Mouse (Mus musculus) left cerebral cortex, postnatal 14 days (tissue): ENCODE measurements around the gene Txnrd3. TPM values are rescaled to one million over a fixed set of nuclear protein-coding genes. Genes with fewer than 3 reads are reported as not detected.

ENCODE experiments used
- DNase-seq, 2 experiments: peaks; one replicate each; pipeline ENCODE4 v3.0.0; 2021 to 2022; ENCODE audit warnings: low spot score in 2 of 2, mixed read lengths in 1 of 2
- intact Hi-C: fragments of 180-260 bp; cut with DNase I; formaldehyde crosslinking; loops from one replicate; pipeline ENCODE4 v1.15.1; 2025
- long read RNA-seq, 2 experiments: library from polyadenylated mRNA; stranded (forward); transcript quantifications; one replicate each; pipeline ENCODE4 v2.0.0; 2021
- total RNA-seq, 2 experiments: library from RNA; stranded (reverse); gene quantifications; 2 replicates each; pipeline ENCODE4 v1.2.3; 2021

Txnrd3 gene
- total RNA-seq: 1 to 10 TPM; 4.8 to 5.2 TPM
- long read RNA-seq, experiment 1, transcript Txnrd3-201 (16 exons, 2,836 nt): major isoform, 6 of 8 reads
- long read RNA-seq, experiment 1, partial matches to known transcripts: 1 of 8 reads
- long read RNA-seq, experiment 1, other reads (novel, unspliced or antisense): 1 of 8 reads
- long read RNA-seq, experiment 2, transcript Txnrd3-201 (16 exons, 2,836 nt): major isoform, 5 of 11 reads
- long read RNA-seq, experiment 2, partial matches to known transcripts: 1 of 11 reads
- long read RNA-seq, experiment 2, other reads (novel, unspliced or antisense): 5 of 11 reads

DNA sequence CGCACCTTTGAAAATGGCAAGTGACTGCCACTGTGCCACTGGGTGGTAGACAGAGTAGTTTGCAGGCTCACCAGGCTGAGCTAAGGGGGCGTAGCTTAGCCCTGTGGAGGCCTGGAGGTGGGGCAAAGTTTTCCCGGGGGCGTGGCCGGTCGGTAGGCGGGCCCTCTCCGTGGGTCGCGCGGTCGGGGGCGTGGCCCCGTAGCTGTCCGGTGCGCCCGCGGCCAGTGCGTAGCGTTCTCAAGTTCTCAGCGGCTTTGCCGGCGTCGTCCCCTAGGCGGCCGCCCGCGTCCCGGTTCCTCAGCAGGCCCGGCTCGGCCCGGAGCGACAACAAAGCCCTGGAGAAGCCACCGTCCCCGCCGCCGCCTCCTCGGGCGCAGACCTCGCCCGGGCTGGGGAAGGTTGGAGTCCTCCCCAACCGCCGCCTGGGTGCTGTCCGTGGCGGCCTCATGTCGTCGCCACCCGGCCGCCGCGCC lies at the start of gene Txnrd3:
Txnrd3 (plus strand) TSS at position 191 of the 473 bp plus-strand sequence.
- intact Hi-C loops: no loop called here
- DNase-seq: peak; percentile 76 to 83

DNA sequence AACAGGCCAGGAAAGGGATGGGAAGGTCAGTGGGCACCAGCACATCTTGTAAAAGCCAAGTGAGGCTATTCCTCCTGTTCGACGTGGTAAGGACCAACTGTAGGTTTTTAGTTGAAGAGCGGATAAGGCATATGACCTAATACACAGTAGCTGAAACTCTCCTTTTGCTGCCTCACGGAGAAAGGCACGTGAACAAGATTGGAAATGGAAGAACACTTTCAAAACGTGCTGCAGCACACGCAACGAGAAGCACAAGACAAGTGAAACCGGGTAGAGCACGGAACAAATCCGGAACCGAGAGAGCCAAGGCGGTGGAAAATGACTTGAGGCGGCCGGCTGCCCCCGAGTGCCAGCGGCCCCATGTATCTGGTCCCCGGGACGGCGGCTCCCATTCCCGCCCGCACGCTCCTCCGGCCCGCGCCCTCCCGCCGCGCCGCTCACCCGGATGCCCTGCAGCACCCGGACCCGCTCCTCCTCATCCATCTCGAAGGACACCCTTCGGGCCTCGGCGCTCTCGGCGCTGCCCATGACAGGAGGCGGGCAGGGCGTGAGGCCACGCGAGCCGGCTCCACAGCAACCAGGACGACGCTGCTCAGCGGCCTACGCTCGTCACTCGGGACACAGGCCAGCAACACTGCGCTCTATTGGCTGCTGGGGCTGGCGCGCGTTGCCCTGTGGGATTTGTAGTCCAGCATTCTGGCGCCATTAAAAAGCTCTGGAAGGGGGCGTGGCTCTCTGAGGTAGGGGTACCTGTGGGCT lies 48.6 kb upstream of the Txnrd3 start, which contains the start of gene Chchd6:
Chchd6 (minus strand) TSS at position 635 of the 759 bp plus-strand sequence.
- DNase-seq: peak; percentile 97
- intact Hi-C loops: no loop called here

DNA sequence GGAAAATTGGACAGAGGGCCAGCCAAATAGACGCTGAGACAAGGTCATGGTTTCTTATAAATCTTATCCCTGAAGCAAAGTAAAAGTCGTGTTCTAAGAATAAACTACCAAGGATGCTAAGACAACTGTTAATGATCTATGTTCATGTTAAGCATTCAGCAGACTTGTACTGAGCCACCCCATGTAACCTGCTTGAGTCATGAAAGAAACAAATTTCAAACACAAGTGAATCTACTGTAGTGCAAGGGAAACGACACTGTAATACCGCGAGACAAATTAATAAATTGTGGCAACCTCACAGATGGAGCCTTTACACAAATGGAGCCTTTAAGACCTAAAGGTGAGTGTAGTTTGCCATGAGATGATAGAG lies 48.0 kb upstream of the Txnrd3 start:
- intact Hi-C loops: no loop called here
- no peak for DNase-seq

DNA sequence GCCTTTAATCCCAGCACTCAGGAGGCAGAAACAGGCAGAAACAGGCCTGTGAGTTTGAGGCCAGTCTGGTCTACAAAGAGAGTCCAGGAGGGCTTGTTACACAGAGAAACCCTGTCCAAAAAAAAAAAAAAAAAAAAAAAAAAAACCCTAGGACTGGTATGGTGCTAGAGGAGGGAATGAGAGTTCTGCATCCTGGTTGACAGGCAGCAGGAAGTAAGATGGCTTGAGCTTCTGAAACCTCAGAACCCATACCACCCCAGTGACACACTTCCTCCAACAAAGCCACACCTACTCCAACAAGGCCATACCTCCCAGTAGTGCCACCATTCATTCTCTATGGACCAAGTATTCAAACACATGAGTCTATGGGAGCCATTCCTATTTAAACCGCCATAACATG lies 47.3 kb upstream of the Txnrd3 start:
- no peak for DNase-seq
- intact Hi-C loops: no loop called here

DNA sequence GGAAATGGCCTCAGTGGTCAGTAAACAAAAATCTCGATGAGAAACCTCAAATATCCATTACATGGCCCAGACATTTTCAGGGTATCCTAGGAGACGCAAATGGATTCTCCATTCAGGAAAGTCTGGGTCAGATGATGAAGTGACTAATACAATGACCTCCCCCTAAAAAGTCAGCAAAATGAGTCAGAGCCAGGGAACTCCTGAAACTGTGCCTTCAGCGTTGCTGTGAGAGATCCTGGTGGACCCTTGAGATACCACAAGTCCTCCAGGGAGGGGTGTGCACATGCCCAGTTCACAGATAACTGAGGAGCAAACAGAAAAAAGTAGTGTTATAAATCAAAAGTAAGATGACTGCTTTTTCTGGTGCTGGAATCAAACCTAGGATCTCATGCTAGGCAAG lies 37.7 kb upstream of the Txnrd3 start:
- intact Hi-C loops: no loop called here

DNA sequence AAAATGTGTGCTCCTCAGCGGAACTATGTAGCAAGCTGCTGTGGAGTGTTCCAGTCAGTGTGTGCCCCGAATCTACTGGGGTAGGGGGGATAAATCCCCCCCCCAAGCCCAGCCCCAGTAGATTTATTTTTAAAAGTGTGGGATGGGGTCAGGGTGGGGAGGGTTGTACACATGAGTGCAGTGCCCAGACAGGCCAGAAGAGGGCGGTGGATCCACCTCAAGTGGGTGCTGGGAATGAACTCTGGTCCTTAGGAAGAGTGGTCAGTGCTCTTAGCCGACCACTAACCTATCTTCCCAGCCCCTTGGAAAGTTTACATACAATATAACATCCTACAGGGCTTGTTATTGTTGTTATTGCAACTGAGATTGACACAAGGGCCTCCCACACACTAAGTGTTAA lies 35.8 kb upstream of the Txnrd3 start:
- no peak for DNase-seq
- intact Hi-C loops: no loop called here

More for the DNA sequence above, 37.7 kb upstream of the Txnrd3 start:
- DNase-seq: no peak

DNA sequence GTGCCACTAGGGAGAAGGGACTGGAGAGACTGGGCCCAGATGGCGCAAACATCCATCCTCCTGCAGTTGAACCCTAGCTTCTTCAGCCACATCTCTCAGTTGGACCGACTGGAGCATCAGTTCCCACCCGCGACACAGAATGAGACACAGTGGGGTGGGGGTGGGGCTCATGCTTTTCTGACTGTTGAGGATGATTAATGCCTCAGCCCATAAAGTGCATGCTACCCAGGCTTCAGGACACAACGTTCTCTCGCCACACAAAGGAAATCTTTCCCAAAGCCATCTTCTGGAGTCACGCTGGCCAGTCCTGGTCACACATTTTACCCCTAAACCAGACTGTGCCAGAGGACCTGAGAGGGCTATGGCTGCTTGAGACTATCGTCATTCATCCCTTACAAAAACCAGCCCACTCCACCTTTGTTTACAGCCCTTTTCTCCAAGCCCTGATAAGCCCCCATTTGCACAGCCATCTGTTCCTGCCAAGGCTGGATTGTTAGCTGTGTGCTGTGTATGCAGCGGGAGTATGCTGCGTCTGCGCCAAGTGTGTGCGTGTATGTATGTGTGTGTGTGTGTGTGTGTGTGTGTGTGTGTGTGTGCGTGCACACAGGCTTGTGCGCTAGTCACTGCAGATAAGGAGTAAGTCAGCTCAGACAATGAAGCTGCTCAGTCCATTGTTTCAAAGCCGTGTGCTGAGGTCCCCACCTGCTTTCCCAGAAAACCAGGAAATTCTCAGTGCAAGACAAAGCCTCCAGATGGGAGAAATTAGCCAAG lies 30.3 kb upstream of the Txnrd3 start:
- peak; percentile 72 to 83 for DNase-seq

DNA sequence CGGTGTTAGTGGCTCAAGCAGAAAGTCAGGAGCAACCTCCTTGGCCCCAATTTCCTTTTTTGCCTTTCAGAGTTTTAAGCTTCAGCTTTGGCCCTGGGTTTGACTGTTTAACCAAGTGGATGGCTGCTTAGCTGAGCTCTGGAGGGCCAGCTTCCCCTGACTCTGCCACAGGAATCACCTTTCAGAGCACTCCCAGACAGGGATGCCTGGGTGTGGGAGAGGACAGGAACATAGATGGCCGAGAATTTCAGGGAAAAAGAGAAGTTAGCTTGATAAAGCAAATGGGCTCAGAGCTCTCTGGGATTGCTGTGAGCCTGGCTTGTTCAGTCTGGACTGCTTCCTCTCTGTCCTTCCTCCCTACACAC lies 29.7 kb upstream of the Txnrd3 start:
- intact Hi-C loops: no loop called here
- DNase-seq: no peak

More for the DNA sequence above, 30.3 kb upstream of the Txnrd3 start:
- intact Hi-C loops: no loop called here

DNA sequence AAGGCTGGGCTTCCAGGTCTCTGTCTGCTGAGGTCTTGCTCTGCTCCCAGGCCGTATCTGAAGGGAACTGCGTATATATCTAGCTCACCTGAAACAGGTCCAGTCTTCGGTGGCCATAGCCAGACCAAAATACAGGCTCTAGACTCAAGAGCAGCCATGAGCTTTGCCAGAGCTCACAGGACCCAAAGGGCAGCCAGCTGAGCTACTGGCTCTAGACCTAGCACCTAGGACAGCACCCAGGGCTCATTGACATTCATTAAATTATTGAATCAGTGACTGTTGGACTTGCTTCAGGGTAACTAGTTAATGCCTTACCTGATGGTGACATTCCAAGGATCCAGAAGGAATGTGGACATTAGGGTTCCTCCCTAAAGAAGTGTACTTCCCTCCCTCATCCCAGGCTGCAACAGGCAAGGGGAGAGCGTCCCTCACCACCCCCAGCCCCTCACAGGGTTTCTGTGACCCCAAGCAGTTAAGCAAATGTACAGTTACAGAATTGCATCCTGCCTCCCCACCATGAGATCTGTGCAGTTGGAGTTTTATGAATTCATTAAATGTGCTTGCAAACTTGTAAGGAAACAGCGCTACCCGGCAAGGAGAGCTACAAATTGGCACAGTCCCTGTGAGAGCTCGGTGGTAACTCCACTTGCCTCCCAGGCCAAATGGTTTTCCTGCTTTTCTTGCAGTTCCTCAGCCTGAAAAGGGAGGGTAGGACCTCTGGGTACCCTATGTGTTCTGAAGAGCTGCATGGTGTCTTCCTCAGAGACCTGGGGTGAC lies 29.0 kb upstream of the Txnrd3 start:
- DNase-seq: no peak
- intact Hi-C loops: no loop called here

DNA sequence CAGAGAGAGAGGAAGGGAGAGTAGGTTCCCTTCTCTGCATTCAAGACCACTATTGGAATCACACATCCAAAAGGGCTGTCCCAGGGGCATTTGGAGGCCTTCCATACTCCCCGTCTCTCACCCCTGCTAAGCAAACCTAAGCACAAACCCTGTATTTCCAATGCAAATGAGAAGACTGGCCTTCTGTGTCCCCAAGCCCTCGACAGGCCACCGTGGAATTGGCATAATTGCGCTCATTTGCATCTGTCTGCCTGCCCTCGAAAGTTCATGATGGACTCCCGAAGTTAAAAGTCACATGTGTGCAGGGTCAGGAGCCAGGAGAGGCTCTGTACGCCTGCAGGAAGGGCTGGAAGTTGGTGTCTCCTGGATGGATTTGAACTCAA lies 28.4 kb upstream of the Txnrd3 start:
- no peak for DNase-seq
- intact Hi-C loops: no loop called here

DNA sequence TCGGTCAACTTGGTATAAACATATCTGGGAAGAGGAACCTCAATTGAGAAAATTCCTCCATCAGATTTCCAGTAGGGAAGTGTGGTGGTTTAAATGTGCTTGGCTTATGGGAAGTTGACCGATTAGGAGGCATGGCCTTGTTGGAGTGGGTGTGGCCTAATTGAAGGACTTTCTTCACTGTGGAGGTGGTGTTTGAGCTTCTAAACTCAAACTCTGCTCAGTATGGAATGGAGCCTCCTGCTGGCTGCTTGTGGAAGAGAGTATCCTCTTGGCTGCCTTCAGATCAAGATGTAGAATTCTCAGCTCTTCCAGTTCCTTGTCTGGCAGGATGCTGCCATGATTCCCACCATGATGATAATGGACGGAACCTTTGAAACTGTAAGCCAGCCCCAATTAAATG lies 21.1 kb upstream of the Txnrd3 start:
- DNase-seq: no peak
- intact Hi-C loops: no loop called here

DNA sequence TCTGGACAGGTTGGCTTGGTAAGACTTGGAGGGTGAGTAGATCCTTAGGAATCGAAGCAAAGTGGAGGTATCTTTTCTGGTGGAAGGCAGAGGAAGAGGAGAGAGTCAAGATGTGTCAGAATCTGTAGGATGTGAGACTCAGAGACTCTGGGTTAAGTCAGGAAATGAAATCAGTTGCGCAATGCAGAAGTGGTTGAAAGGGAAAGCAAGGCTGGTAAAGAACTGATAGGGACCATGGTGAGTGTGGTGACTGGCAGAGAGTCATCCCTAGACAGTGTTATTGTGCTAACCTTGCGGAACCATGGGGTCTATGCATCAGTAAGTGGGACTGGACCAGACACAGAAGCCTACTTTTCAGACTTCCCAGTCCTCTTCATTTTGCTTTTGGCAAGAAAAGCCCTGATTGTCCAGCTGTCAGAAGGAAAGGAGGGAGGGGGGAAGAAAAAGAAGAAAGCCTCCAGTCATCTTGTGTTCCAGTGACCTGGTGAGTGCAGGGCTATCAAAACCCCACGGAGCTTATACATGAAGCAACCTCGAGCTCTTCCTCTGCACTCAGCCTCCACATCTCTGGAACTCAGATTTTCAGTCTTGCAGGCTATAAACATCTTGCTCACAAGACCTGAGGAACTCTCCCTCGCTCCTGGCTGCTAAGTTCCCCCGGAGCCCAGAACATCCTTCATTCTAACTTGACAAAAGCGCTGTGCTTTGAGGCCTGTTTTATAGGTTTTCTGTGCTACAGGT lies 15.6 kb upstream of the Txnrd3 start:
- intact Hi-C loops: no loop called here
- DNase-seq: no peak

DNA sequence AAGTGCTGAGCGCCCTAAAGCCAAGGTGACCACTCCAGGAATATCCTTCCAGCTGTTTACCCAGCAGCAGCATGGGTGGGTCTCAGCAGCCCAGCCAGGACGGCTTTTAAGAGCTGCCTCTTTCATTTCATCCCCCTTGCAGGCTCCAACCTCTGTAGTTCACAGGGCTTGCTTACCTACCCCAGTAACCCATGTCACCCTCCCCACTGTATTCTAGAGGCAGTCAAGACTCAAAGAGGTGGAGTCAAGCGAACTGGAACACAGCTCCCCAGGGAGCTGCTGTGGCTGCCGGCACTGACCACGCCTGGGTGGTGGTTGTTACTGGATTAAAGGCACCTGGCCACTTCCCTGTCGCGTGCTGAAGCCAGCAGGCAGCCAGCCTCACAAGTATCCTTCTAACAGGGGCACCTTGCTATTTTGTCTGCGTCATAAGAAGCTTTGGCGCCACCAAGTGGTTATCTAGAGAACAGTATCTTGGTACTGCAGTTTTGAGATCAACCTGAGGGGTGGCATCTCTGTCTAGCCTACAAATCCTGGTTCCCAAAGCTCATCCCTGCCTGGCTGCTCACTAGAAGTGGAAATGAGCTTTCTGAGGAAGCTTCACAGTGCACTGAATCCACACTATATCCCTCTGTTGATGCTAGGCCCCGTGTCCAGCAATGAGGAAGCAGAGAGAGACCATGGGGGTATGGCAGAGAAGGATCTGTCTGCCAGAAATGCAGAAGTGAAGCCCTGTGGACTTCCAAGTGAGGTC lies 11.8 kb upstream of the Txnrd3 start:
- peak; percentile 92 to 96 for DNase-seq
- intact Hi-C loops: loop anchor here (5.0 kb wide), 3 partner anchors 75 to 655 kb away; partner anchors contain the start of gene Plxna1

DNA sequence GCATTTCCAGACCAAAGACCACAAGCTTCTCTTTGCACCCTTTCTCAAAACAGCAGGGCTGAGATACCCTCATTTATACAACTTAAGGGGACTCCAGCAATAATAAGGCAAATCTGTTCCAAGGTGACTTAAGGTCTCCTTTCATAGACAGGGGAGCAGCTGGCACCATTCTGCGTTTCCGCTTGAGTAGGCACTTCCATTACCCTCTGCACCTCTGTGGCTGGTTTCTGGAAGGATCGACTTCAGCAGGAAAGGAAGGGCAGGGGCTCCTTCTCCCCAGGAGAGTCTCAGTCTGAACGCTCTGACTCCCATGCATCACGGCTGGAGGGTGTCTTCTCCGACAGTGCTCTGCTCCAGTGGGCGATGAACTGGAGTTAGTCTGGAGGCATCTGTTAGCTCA lies 10.7 kb upstream of the Txnrd3 start:
- intact Hi-C loops: loop anchor here (5.0 kb wide), 3 partner anchors 76 to 656 kb away; partner anchors contain the start of gene Plxna1
- DNase-seq: no peak

DNA sequence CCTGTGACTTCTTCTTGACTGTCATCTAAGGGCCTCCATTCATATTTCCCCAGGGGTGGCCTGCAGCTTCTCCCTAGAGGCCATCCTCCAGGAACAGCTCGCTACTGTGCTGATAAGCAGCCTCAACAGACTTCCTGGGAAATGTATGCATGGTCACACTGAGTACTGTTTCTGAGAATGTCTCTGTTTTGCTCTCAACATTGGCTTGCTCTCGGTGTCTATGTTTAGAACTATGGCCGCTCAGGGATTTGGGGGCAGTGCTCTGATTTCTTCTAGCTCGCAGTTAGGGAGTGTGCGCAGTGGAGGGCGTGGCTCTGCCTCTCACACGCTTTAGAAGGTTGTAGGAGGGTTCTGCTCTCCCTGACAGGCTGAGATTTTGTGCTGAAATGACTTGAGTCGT lies 9.4 kb upstream of the Txnrd3 start:
- intact Hi-C loops: loop anchor here (2.0 to 5.0 kb wide), 4 partner anchors 77 to 700 kb away; partner anchors contain the start of gene Plxna1
- no peak for DNase-seq

DNA sequence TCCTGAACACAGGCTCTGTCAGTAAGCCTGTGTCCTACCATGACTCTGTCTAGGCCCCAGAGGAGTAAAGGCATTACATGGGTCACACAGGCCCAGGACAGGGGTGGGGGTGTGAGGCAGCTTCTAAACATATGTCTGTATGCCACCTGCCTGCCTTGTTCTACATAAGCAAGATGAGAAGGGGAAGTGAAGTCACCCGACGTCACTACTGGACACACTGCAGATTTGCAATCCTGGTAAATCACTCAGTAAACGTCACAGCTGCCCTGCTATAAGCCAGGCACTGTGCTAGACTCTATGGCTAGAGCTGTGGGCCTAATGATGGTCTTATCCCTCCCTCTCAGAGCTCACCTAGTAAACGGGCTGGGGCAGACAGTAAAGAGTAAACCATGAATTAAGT lies 5.8 kb upstream of the Txnrd3 start:
- intact Hi-C loops: no loop called here
- no peak for DNase-seq

DNA sequence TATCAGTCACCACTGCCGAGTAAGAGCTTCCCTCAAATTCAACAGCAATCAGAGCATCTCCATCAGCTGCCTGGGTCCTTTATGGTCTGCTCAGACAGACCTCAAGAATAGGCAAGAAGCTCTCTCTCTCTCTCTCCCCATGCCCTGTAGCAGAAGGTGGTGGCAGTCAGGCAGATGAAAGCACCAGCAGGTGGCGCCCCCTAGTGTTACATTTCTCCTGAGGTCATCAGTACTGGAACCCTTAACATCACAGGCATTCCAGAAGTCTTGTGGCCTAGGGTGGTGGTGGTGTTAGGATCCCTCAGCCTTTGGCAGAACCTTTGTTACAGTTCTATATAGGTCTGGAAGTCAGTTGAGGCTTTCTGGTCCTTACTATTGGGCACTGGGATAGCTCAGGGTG lies 4.8 kb upstream of the Txnrd3 start:
- DNase-seq: peak; percentile 34 to 41
- intact Hi-C loops: no loop called here
